Mouse (Mus musculus) forebrain, postnatal 0 days (tissue): ENCODE results near the gene Foxd2. TPM values are rescaled to one million over a fixed set of nuclear protein-coding genes. Genes with fewer than 3 reads are reported as not detected.
A peak's percentile ranks its signal among the peaks of the same experiment; 100 is the strongest.

Experiments used
- ATAC-seq: fragments of 200-750 bp; cut with Nextera tagmentation; 2 replicates; pipeline ENCODE4 v1.8.0; 2017; ENCODE audit warnings: mild to moderate bottlenecking, moderate library complexity
- DNase-seq: peaks from one replicate; pipeline ENCODE4 v3.0.0-alpha.2; 2015
- H3K27ac ChIP-seq: fragments of 300-500 bp; sonication (generic); 2 replicates; pipeline ENCODE4 v1.5.1; 2014; ENCODE audit warnings: low read depth, mild to moderate bottlenecking, antibody characterized with exemption, low read length, moderate library complexity, mixed read lengths
- H3K27me3 ChIP-seq: fragments of 300-500 bp; sonication (generic); 2 replicates; pipeline ENCODE4 v1.6.1; 2014; ENCODE audit warnings: mild to moderate bottlenecking, low read length, mixed read lengths; ENCODE audit not compliant: insufficient read depth
- H3K36me3 ChIP-seq: fragments of 300-500 bp; sonication (generic); 2 replicates; pipeline ENCODE4 v1.6.1; 2014; ENCODE audit warnings: mild to moderate bottlenecking, moderate library complexity; ENCODE audit not compliant: insufficient read depth
- H3K4me1 ChIP-seq: fragments of 300-500 bp; sonication (generic); 2 replicates; pipeline ENCODE4 v1.6.1; 2014; ENCODE audit warnings: antibody characterized with exemption; ENCODE audit not compliant: insufficient read depth
- H3K4me2 ChIP-seq: fragments of 300-500 bp; sonication (generic); 2 replicates; pipeline ENCODE4 v1.6.1; 2014; ENCODE audit warnings: low read depth, mild to moderate bottlenecking, moderate library complexity
- H3K4me3 ChIP-seq: fragments of 300-500 bp; sonication (generic); 2 replicates; pipeline ENCODE4 v1.5.1; 2014; ENCODE audit warnings: low read depth, low read length, mixed read lengths
- H3K9ac ChIP-seq: fragments of 300-500 bp; sonication (generic); 2 replicates; pipeline ENCODE4 v1.6.1; 2014; ENCODE audit warnings: mild to moderate bottlenecking
- H3K9me3 ChIP-seq: fragments of 300-500 bp; sonication (generic); 2 replicates; pipeline ENCODE4 v1.6.1; 2016; ENCODE audit warnings: low read length
- CTCF ChIP-seq: sonication (generic); IDR thresholded peaks from 2 replicates; pipeline ENCODE4 v1.5.1; 2016; ENCODE audit warnings: antibody characterized with exemption, control low read depth, low read depth
- WGBS: fragments of 180-500 bp; shearing (Covaris S2); extraction: QIAGEN DNeasy Blood & Tissue Kit; methylation state at CpG from one replicate; pipeline ENCODE4 v1.1.7; 2014; 5-methylcytosine and 5-hydroxymethylcytosine counted together
- polyA plus RNA-seq: library from polyadenylated mRNA; unstranded; fragments of >200 nt; fragmentation: Nextera tagmentation; extraction: Ambion mirVana; gene quantifications from 2 replicates; pipeline ENCODE4 v1.2.1, GENCODE M21; 2015
- total RNA-seq: library from RNA; depleted of rRNA; stranded (reverse); fragments of >200 nt; gene quantifications from 2 replicates; pipeline ENCODE4 v1.2.3, GENCODE M21; 2014

The Foxd2 gene
- total and polyA plus RNA-seq, 2 experiments from 2014 or later, result 0.28 to 1.8 TPM

- TF ChIP-seq CTCF, result no peak
- DNase-seq (no peak), ATAC-seq (no peak)
- no peak overlapping the region for H3K27ac ChIP-seq
- H3K27me3 ChIP-seq, result peaks cover 44% of the 10 kb centered on the region
- H3K9me3 ChIP-seq, result no peaks in the 10 kb centered on the region
- H3K36me3 ChIP-seq, result no peaks in the 10 kb centered on the region
- 16% methylated on average over 15 of the region's 15 CpGs for WGBS
- H3K4me1 ChIP-seq, result no peaks in the 10 kb centered on the region
- no peak overlapping the region for H3K4me2 ChIP-seq
- H3K9ac ChIP-seq, result no peak overlapping the region
- no peak overlapping the region for H3K4me3 ChIP-seq
Observed at GRCm38 (mm10) chr4:114929155-114929554, 20.5 kb upstream of the Foxd2 start.

DNA sequence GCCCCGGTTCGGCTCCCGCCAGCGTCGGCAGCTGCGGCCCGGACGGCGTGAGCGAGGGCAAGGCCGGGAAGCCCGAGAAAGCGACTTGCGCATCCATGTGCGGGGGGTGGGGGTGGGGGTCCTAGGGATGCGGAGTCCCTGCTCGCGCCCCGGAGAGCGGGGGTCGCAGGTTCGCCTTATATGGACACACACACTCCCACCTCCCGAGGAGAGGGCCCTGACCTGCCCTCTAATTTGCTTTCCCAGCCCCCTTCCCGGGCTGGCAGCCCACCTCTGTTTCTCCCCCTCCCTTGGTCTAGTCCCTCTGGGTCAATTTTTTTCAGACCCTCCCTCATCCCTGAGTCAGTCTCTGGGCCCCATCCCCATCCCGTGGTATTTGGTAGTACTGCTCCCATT, 17.2 kb upstream of the Foxd2 start, which contains the start of gene Foxe3:
Gene Foxe3, minus strand, starts transcription at position 97 of the 396 bp plus-strand sequence.
- H3K9ac ChIP-seq, result no peak within 1 kb of the TSS
- H3K27me3 ChIP-seq, result peaks cover 74% of the 10 kb centered on the region
- ATAC-seq, result no peak
- H3K36me3 ChIP-seq, result no peaks in the 10 kb centered on the region
- 2% methylated on average over 19 of the region's 25 CpGs for WGBS
- H3K4me1 ChIP-seq, result no peaks in the 10 kb centered on the region
- H3K4me3 ChIP-seq, result peak within 1 kb of the TSS; percentile 27
- TF ChIP-seq CTCF, result no peak
- no peak for DNase-seq
- peak within 1 kb of the TSS; percentile 47 for H3K4me2 ChIP-seq
- no peak within 1 kb of the TSS for H3K27ac ChIP-seq
- H3K9me3 ChIP-seq, result no peaks in the 10 kb centered on the region

- H3K36me3 ChIP-seq, result no peaks in the 10 kb centered on the region
- peak overlapping the region; percentile 27 for H3K4me3 ChIP-seq
- H3K27ac ChIP-seq, result no peak overlapping the region
- peaks cover 76% of the 10 kb centered on the region for H3K27me3 ChIP-seq
- H3K9me3 ChIP-seq, result no peaks in the 10 kb centered on the region
- no peak; the same call in 1 of the 2 replicates for TF ChIP-seq CTCF
- peak overlapping the region; percentile 47 for H3K4me2 ChIP-seq
- DNase-seq (no peak), ATAC-seq (peak; percentile 50; the same call in 1 of the 2 replicates)
- no peaks in the 10 kb centered on the region for H3K4me1 ChIP-seq
- H3K9ac ChIP-seq, result no peak overlapping the region
- WGBS, result under 1% methylated on average over 106 of the region's 125 CpGs
Observed at GRCm38 (mm10) chr4:114924971-114925916, 16.6 kb upstream of the Foxd2 start.

- DNase-seq (no peak), ATAC-seq (no peak)
- Histone ChIP-seq H3K27ac (no peak overlapping the region), H3K9me3 (no peaks in the 10 kb centered on the region), H3K36me3 (no peaks in the 10 kb centered on the region), H3K4me3 (no peak overlapping the region), H3K4me1 (no peaks in the 10 kb centered on the region), H3K27me3 (peaks cover 77% of the 10 kb centered on the region), H3K9ac (no peak overlapping the region), H3K4me2 (no peak overlapping the region)
- peak; percentile 63 for TF ChIP-seq CTCF
- 53% methylated on average over 2 of the region's 2 CpGs for WGBS
Observed at GRCm38 (mm10) chr4:114917091-114917490, 8.4 kb upstream of the Foxd2 start.

DNA sequence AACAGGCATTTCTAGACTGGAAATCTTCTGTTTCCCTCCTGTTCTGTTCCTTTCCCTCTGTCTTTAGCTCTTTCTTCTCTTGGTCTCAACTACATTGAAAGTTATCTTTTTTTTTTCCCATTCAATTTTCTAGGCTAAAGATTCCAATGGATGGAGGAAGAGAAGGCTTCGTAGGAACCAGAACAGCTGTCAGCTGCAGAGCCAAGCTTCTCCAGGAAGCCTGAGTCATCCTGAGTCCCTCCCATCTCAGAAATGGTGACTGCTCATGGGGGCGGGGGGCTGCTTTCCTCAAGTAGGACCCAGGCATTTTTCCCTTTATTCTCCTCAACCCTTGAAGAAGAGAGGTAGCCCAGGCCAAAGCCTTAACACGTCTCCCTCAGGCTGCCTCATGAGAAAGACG, 7.4 kb upstream of the Foxd2 start:
- Histone ChIP-seq H3K9ac (no peak overlapping the region), H3K27me3 (peaks cover 78% of the 10 kb centered on the region), H3K9me3 (no peaks in the 10 kb centered on the region), H3K4me3 (no peak overlapping the region), H3K27ac (no peak overlapping the region), H3K4me1 (no peaks in the 10 kb centered on the region), H3K4me2 (no peak overlapping the region), H3K36me3 (no peaks in the 10 kb centered on the region)
- ATAC-seq, result no peak
- no peak for TF ChIP-seq CTCF
- 34% methylated on average over 4 of the region's 4 CpGs for WGBS
- no peak for DNase-seq

GRCm38 (mm10) chr4:114913594-114913962, 4.9 kb upstream of the Foxd2 start:
- WGBS, result 3% methylated on average over 13 of the region's 13 CpGs

More at GRCm38 (mm10) chr4:114913594-114913962, 4.9 kb upstream of the Foxd2 start:
- DNase-seq, result peak; percentile 68
- no peaks in the 10 kb centered on the region for H3K36me3 ChIP-seq
- H3K9me3 ChIP-seq, result no peaks in the 10 kb centered on the region
- no peak overlapping the region for H3K4me3 ChIP-seq
- H3K4me2 ChIP-seq, result no peak overlapping the region
- H3K27me3 ChIP-seq, result peaks cover 86% of the 10 kb centered on the region
- H3K27ac ChIP-seq, result no peak overlapping the region
- no peak overlapping the region for H3K9ac ChIP-seq
- ATAC-seq, result no peak
- peak; percentile 62 for TF ChIP-seq CTCF
- no peaks in the 10 kb centered on the region for H3K4me1 ChIP-seq
